Mouse (Mus musculus): ENCODE data around the gene Ubap1l. TPM values are rescaled to one million over a fixed set of nuclear protein-coding genes. Genes with fewer than 3 reads are reported as not detected.

The Ubap1l gene
- not detected in 2 replicates for polyA plus RNA-seq (2015; fragmentation: Nextera tagmentation; extraction: Ambion mirVana)

- Histone ChIP-seq H3K9me3 (ENCODE audit: control insufficient read depth, low read length) (no peaks in the 10 kb centered on the region), H3K4me2 (replicated peaks; ENCODE audit: low read depth) (no peak within 1 kb of the TSS), H3K4me1 (replicated peaks; ENCODE audit: control insufficient read depth, insufficient read depth) (no peaks in the 10 kb centered on the region), H3K9ac (ENCODE audit: low read length) (no peak within 1 kb of the TSS), H3K36me3 (ENCODE audit: control insufficient read depth, insufficient read depth, low read length) (peaks cover 23% of the 10 kb centered on the region), H3K4me3 (ENCODE audit: low read depth, low read length) (no peak within 1 kb of the TSS), H3K27ac (replicated peaks) (no peak within 1 kb of the TSS), H3K27me3 (ENCODE audit: control insufficient read depth, insufficient read depth, low read length) (no peaks in the 10 kb centered on the region)
- DNase-seq (ENCODE audit: low spot score) (no peak), ATAC-seq (ENCODE audit: low FRiP score, low TSS enrichment) (no peak)
- WGBS = 59% methylated on average over 16 of the region's 16 CpGs
- no peak for TF ChIP-seq CTCF (IDR thresholded peaks at IDR 0.05; ENCODE audit: low read depth)
- TF ChIP-seq EP300 (optimal IDR thresholded peaks at IDR 0.05) = no peak
Observed at GRCm38 (mm10) chr9:65360641-65361448, at the start of gene Ubap1l. Gene Ubap1l (plus strand): TSS chr9:65361041.

- no peak for TF ChIP-seq CTCF (IDR thresholded peaks at IDR 0.05; ENCODE audit: low read depth)
- no peak for TF ChIP-seq EP300 (optimal IDR thresholded peaks at IDR 0.05)
- 93% methylated on average over 4 of the region's 4 CpGs for WGBS
Observed at GRCm38 (mm10) chr9:65312669-65313357, 48.0 kb upstream of the Ubap1l start.

GRCm38 (mm10) chr9:65313846-65314245, 47.0 kb upstream of the Ubap1l start:
- no peaks in the 10 kb centered on the region for H3K27me3 ChIP-seq (ENCODE audit: control insufficient read depth, insufficient read depth, low read length)
- TF ChIP-seq CTCF (IDR thresholded peaks at IDR 0.05; ENCODE audit: low read depth) (no peak), EP300 (optimal IDR thresholded peaks at IDR 0.05) (no peak)
- DNase-seq (ENCODE audit: low spot score) = no peak
- no peaks in the 10 kb centered on the region for H3K9me3 ChIP-seq (ENCODE audit: control insufficient read depth, low read length)
- H3K4me3 ChIP-seq (ENCODE audit: low read depth, low read length) = no peak overlapping the region
- H3K9ac ChIP-seq (ENCODE audit: low read length) = no peak overlapping the region
- peaks cover 21% of the 10 kb centered on the region for H3K36me3 ChIP-seq (ENCODE audit: control insufficient read depth, insufficient read depth, low read length)
- H3K4me1 ChIP-seq (replicated peaks; ENCODE audit: control insufficient read depth, insufficient read depth) = no peaks in the 10 kb centered on the region
- WGBS = 92% methylated on average over 1 of the region's 1 CpGs
- no peak for ATAC-seq (ENCODE audit: low FRiP score, low TSS enrichment)
- H3K27ac ChIP-seq (replicated peaks) = no peak overlapping the region
- no peak overlapping the region for H3K4me2 ChIP-seq (replicated peaks; ENCODE audit: low read depth)

More at GRCm38 (mm10) chr9:65312669-65313357, 48.0 kb upstream of the Ubap1l start:
- Histone ChIP-seq H3K27me3 (ENCODE audit: control insufficient read depth, insufficient read depth, low read length) (no peaks in the 10 kb centered on the region), H3K4me1 (replicated peaks; ENCODE audit: control insufficient read depth, insufficient read depth) (no peaks in the 10 kb centered on the region), H3K36me3 (ENCODE audit: control insufficient read depth, insufficient read depth, low read length) (peaks cover 19% of the 10 kb centered on the region), H3K9me3 (ENCODE audit: control insufficient read depth, low read length) (no peaks in the 10 kb centered on the region), H3K4me2 (replicated peaks; ENCODE audit: low read depth) (no peak overlapping the region), H3K9ac (ENCODE audit: low read length) (no peak overlapping the region), H3K4me3 (ENCODE audit: low read depth, low read length) (no peak overlapping the region), H3K27ac (replicated peaks) (no peak overlapping the region)
- DNase-seq (ENCODE audit: low spot score) (no peak), ATAC-seq (ENCODE audit: low FRiP score, low TSS enrichment) (peak; percentile 56; the same call in 1 of the 2 replicates)

- no peak overlapping the region for H3K4me2 ChIP-seq (replicated peaks; ENCODE audit: low read depth)
- no peak overlapping the region for H3K9ac ChIP-seq (ENCODE audit: low read length)
- H3K36me3 ChIP-seq (ENCODE audit: control insufficient read depth, insufficient read depth, low read length) = peaks cover 28% of the 10 kb centered on the region
- H3K9me3 ChIP-seq (ENCODE audit: control insufficient read depth, low read length) = no peaks in the 10 kb centered on the region
- DNase-seq (ENCODE audit: low spot score) (no peak), ATAC-seq (ENCODE audit: low FRiP score, low TSS enrichment) (no peak)
- no peaks in the 10 kb centered on the region for H3K4me1 ChIP-seq (replicated peaks; ENCODE audit: control insufficient read depth, insufficient read depth)
- no peak overlapping the region for H3K4me3 ChIP-seq (ENCODE audit: low read depth, low read length)
- TF ChIP-seq EP300 (optimal IDR thresholded peaks at IDR 0.05) (no peak), CTCF (IDR thresholded peaks at IDR 0.05; ENCODE audit: low read depth) (no peak)
- H3K27me3 ChIP-seq (ENCODE audit: control insufficient read depth, insufficient read depth, low read length) = no peaks in the 10 kb centered on the region
- H3K27ac ChIP-seq (replicated peaks) = no peak overlapping the region
- WGBS = 64% methylated on average over 11 of the region's 11 CpGs
Observed at GRCm38 (mm10) chr9:65322255-65322900, 38.5 kb upstream of the Ubap1l start.

- H3K36me3 ChIP-seq (ENCODE audit: control insufficient read depth, insufficient read depth, low read length) = peaks cover 21% of the 10 kb centered on the region
- H3K9me3 ChIP-seq (ENCODE audit: control insufficient read depth, low read length) = no peaks in the 10 kb centered on the region
- no peaks in the 10 kb centered on the region for H3K27me3 ChIP-seq (ENCODE audit: control insufficient read depth, insufficient read depth, low read length)
- DNase-seq (ENCODE audit: low spot score) = no peak
- H3K27ac ChIP-seq (replicated peaks) = no peak overlapping the region
- H3K9ac ChIP-seq (ENCODE audit: low read length) = no peak overlapping the region
- H3K4me2 ChIP-seq (replicated peaks; ENCODE audit: low read depth) = no peak overlapping the region
- no peak for ATAC-seq (ENCODE audit: low FRiP score, low TSS enrichment)
- no peaks in the 10 kb centered on the region for H3K4me1 ChIP-seq (replicated peaks; ENCODE audit: control insufficient read depth, insufficient read depth)
- TF ChIP-seq CTCF (IDR thresholded peaks at IDR 0.05; ENCODE audit: low read depth) (no peak), EP300 (optimal IDR thresholded peaks at IDR 0.05) (no peak)
- no peak overlapping the region for H3K4me3 ChIP-seq (ENCODE audit: low read depth, low read length)
Observed at GRCm38 (mm10) chr9:65325971-65326370, 34.9 kb upstream of the Ubap1l start.

Data from stomach, postnatal 0 days (tissue).